Mouse (Mus musculus): ENCODE results near the gene Pcnp. TPM values are rescaled to one million over a fixed set of nuclear protein-coding genes. Genes with fewer than 3 reads are reported as not detected.
"Not testable (repeated sequence)": the region's sequence is repeated elsewhere in the genome, so short reads cannot be mapped to it uniquely, and the experiment has no call there.

Pcnp gene
- polyA plus RNA-seq, 1 experiment from 2014 or later, result 191 TPM

DNA sequence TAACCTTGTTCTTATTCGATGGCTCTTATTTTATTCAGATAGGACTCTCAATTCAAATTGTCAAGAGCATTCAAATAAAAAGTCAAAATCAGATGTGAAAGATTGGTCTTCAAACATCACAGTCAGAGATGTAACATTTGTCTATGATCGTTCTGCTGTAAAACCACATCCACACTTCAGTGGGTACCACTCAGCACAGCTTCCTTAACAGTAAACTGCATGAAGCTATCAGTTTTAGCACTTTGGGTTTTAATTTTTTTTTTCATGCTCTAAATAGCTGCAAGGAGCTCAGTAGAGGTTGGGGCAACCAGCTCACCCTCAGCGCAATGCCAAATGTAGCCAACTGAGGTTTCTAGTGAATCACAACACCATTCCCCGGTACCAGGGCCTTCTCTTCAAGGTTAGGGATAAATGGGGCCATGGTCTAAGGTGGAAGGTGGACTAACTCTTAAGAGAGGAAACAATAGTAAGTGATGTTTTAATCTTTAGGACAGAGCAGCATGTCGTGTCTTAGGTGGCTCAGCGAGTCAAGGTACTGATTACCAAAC lies 39.1 kb upstream of the Pcnp start:
- Histone ChIP-seq H3K4me1 (ENCODE audit: control insufficient read depth, insufficient read depth, low read depth, low read length) (no peaks in the 10 kb centered on the region), H3K9me3 (ENCODE audit: control insufficient read depth, low read length) (no peaks in the 10 kb centered on the region), H3K4me2 (ENCODE audit: low read length) (no peak overlapping the region), H3K27ac (ENCODE audit: low read depth, low read length) (no peak overlapping the region), H3K36me3 (ENCODE audit: control insufficient read depth, insufficient read depth, low read length) (no peaks in the 10 kb centered on the region), H3K4me3 (ENCODE audit: low read length) (no peak overlapping the region), H3K9ac (ENCODE audit: low read depth, low read length) (no peak overlapping the region), H3K27me3 (replicated peaks; ENCODE audit: control insufficient read depth, insufficient read depth, low read length) (0 out of 2 replicates have a peak, but pooled peaks cover 2% of the 10 kb centered on the region)
- no peak for ATAC-seq
- whole genome bisulfite sequencing, result 95% methylated on average over 6 of the region's 6 CpGs

DNA sequence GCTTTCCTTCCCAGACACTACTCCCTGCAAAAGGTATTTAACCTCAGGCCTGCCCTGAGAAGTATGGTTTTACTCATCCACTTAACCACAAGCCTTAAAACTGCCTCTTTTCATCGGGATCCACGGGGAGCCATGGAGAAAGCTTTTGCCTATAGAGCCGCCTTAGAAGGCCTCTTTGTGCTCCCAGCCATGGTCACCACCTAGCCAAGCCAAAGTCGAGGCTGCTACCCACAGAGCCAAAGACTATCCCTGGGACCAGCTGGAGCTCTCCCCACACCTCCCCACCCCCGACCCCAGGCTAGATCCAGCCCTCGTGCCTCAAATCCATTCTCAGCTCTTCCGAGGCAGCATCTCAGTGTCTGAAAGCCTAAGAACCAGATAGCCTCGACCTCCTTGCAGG lies 36.6 kb upstream of the Pcnp start:
- Histone ChIP-seq H3K4me2 (ENCODE audit: low read length) (no peak overlapping the region), H3K27me3 (replicated peaks; ENCODE audit: control insufficient read depth, insufficient read depth, low read length) (0 out of 2 replicates have a peak, but pooled peaks cover 2% of the 10 kb centered on the region), H3K4me3 (ENCODE audit: low read length) (no peak overlapping the region), H3K9me3 (ENCODE audit: control insufficient read depth, low read length) (no peaks in the 10 kb centered on the region), H3K4me1 (ENCODE audit: control insufficient read depth, insufficient read depth, low read depth, low read length) (no peaks in the 10 kb centered on the region), H3K36me3 (ENCODE audit: control insufficient read depth, insufficient read depth, low read length) (no peaks in the 10 kb centered on the region), H3K9ac (ENCODE audit: low read depth, low read length) (no peak overlapping the region), H3K27ac (ENCODE audit: low read depth, low read length) (no peak overlapping the region)
- ATAC-seq, result no peak
- WGBS, result 44% methylated on average over 8 of the region's 8 CpGs

DNA sequence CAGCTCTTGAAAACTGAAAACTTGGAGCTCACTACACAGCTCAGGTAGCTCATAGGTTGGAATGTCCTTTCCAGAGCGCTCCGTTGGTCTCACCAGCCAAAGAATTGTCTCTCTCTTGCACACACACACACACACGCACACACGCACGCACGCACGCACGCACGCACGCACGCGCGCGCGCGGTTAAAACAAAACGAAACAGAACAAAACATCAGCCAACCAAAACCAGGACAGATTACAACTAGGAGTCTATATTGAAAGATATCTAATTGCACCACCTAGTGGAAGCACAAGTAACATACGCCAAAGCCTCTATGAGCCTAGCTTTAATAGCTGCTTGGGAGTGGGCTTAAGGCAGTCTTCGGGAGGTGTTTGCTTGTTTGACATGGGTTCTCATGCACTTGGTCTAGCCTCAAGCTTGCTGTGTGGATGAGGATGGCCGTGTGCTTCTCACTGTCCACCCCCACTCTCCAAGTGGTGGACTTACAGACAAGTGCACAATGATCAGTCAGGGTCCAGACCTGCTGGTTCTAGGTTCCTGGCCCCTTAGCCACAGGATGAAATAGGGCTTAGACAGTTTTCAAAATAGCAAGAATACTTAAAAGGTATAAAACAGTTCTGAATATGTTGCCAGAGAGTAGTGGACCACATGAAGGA lies 34.9 kb upstream of the Pcnp start:
- H3K4me2 ChIP-seq (ENCODE audit: low read length), result peak overlapping the region; percentile 83
- no peaks in the 10 kb centered on the region for H3K36me3 ChIP-seq (ENCODE audit: control insufficient read depth, insufficient read depth, low read length)
- peak overlapping the region; percentile 41 for H3K4me3 ChIP-seq (ENCODE audit: low read length)
- no peaks in the 10 kb centered on the region for H3K4me1 ChIP-seq (ENCODE audit: control insufficient read depth, insufficient read depth, low read depth, low read length)
- peak overlapping the region; percentile 54; the same call in 1 of the 2 replicates for H3K27ac ChIP-seq (ENCODE audit: low read depth, low read length)
- H3K9me3 ChIP-seq (ENCODE audit: control insufficient read depth, low read length), result no peaks in the 10 kb centered on the region
- 4% methylated on average over 20 of the region's 20 CpGs for WGBS
- ATAC-seq, result peak; percentile 94
- peak overlapping the region; percentile 44; the same call in 1 of the 2 replicates for H3K9ac ChIP-seq (ENCODE audit: low read depth, low read length)
- 0 out of 2 replicates have a peak, but pooled peaks cover 2% of the 10 kb centered on the region for H3K27me3 ChIP-seq (replicated peaks; ENCODE audit: control insufficient read depth, insufficient read depth, low read length)

GRCm38 (mm10) chr16:56062981-56063380 lies 33.4 kb upstream of the Pcnp start:
- no peak overlapping the region for H3K9ac ChIP-seq (ENCODE audit: low read depth, low read length)
- no peaks in the 10 kb centered on the region for H3K4me1 ChIP-seq (ENCODE audit: control insufficient read depth, insufficient read depth, low read depth, low read length)
- 0 out of 2 replicates have a peak, but pooled peaks cover 2% of the 10 kb centered on the region for H3K27me3 ChIP-seq (replicated peaks; ENCODE audit: control insufficient read depth, insufficient read depth, low read length)
- no peak overlapping the region for H3K27ac ChIP-seq (ENCODE audit: low read depth, low read length)
- no peaks in the 10 kb centered on the region for H3K36me3 ChIP-seq (ENCODE audit: control insufficient read depth, insufficient read depth, low read length)
- no peak overlapping the region for H3K4me3 ChIP-seq (ENCODE audit: low read length)
- no peak overlapping the region for H3K4me2 ChIP-seq (ENCODE audit: low read length)
- no peak for ATAC-seq
- WGBS, result 56% methylated on average over 11 of the region's 11 CpGs
- H3K9me3 ChIP-seq (ENCODE audit: control insufficient read depth, low read length), result no peaks in the 10 kb centered on the region

- 80% methylated on average over 7 of the region's 7 CpGs for WGBS
- Histone ChIP-seq H3K9ac (ENCODE audit: low read depth, low read length) (no peak overlapping the region; the same call in 1 of the 2 replicates), H3K27me3 (replicated peaks; ENCODE audit: control insufficient read depth, insufficient read depth, low read length) (0 out of 2 replicates have a peak, but pooled peaks cover 2% of the 10 kb centered on the region)
Measured at GRCm38 (mm10) chr16:56061995-56062594, 32.6 kb upstream of the Pcnp start.

GRCm38 (mm10) chr16:56058151-56058550 lies 28.6 kb upstream of the Pcnp start:
- ATAC-seq, result no peak

More at GRCm38 (mm10) chr16:56061995-56062594, 32.6 kb upstream of the Pcnp start:
- no peaks in the 10 kb centered on the region for H3K4me1 ChIP-seq (ENCODE audit: control insufficient read depth, insufficient read depth, low read depth, low read length)
- H3K27ac ChIP-seq (ENCODE audit: low read depth, low read length), result no peak overlapping the region
- no peak overlapping the region for H3K4me3 ChIP-seq (ENCODE audit: low read length)
- no peak for ATAC-seq
- no peak overlapping the region for H3K4me2 ChIP-seq (ENCODE audit: low read length)
- no peaks in the 10 kb centered on the region for H3K36me3 ChIP-seq (ENCODE audit: control insufficient read depth, insufficient read depth, low read length)
- H3K9me3 ChIP-seq (ENCODE audit: control insufficient read depth, low read length), result no peaks in the 10 kb centered on the region

GRCm38 (mm10) chr16:56056944-56057590 lies 27.5 kb upstream of the Pcnp start:
- H3K9me3 ChIP-seq (ENCODE audit: control insufficient read depth, low read length), result no peaks in the 10 kb centered on the region
- H3K27ac ChIP-seq (ENCODE audit: low read depth, low read length), result no peak overlapping the region
- H3K4me2 ChIP-seq (ENCODE audit: low read length), result no peak overlapping the region
- no peaks in the 10 kb centered on the region for H3K36me3 ChIP-seq (ENCODE audit: control insufficient read depth, insufficient read depth, low read length)
- 21% methylated on average over 7 of the region's 7 CpGs for WGBS
- peak; percentile 69 for ATAC-seq
- no peak overlapping the region for H3K4me3 ChIP-seq (ENCODE audit: low read length)
- no peaks in the 10 kb centered on the region for H3K27me3 ChIP-seq (replicated peaks; ENCODE audit: control insufficient read depth, insufficient read depth, low read length)
- H3K4me1 ChIP-seq (ENCODE audit: control insufficient read depth, insufficient read depth, low read depth, low read length), result no peaks in the 10 kb centered on the region
- no peak overlapping the region for H3K9ac ChIP-seq (ENCODE audit: low read depth, low read length)

More at GRCm38 (mm10) chr16:56058151-56058550, 28.6 kb upstream of the Pcnp start:
- H3K9me3 ChIP-seq (ENCODE audit: control insufficient read depth, low read length), result no peaks in the 10 kb centered on the region
- H3K36me3 ChIP-seq (ENCODE audit: control insufficient read depth, insufficient read depth, low read length), result no peaks in the 10 kb centered on the region
- no peak overlapping the region for H3K27ac ChIP-seq (ENCODE audit: low read depth, low read length)
- no peak overlapping the region for H3K9ac ChIP-seq (ENCODE audit: low read depth, low read length)
- H3K4me3 ChIP-seq (ENCODE audit: low read length), result no peak overlapping the region
- H3K4me1 ChIP-seq (ENCODE audit: control insufficient read depth, insufficient read depth, low read depth, low read length), result no peaks in the 10 kb centered on the region
- no peak overlapping the region for H3K4me2 ChIP-seq (ENCODE audit: low read length)
- no peaks in the 10 kb centered on the region for H3K27me3 ChIP-seq (replicated peaks; ENCODE audit: control insufficient read depth, insufficient read depth, low read length)
- 70% methylated on average over 10 of the region's 10 CpGs for WGBS

GRCm38 (mm10) chr16:56055911-56056310 lies 26.4 kb upstream of the Pcnp start:
- no peaks in the 10 kb centered on the region for H3K4me1 ChIP-seq (ENCODE audit: control insufficient read depth, insufficient read depth, low read depth, low read length)
- H3K4me3 ChIP-seq (ENCODE audit: low read length), result no peak overlapping the region
- H3K27ac ChIP-seq (ENCODE audit: low read depth, low read length), result no peak overlapping the region
- no peaks in the 10 kb centered on the region for H3K9me3 ChIP-seq (ENCODE audit: control insufficient read depth, low read length)
- 89% methylated on average over 3 of the region's 3 CpGs for WGBS
- H3K27me3 ChIP-seq (replicated peaks; ENCODE audit: control insufficient read depth, insufficient read depth, low read length), result no peaks in the 10 kb centered on the region
- no peak overlapping the region for H3K4me2 ChIP-seq (ENCODE audit: low read length)
- H3K9ac ChIP-seq (ENCODE audit: low read depth, low read length), result no peak overlapping the region
- no peak for ATAC-seq
- no peaks in the 10 kb centered on the region for H3K36me3 ChIP-seq (ENCODE audit: control insufficient read depth, insufficient read depth, low read length)

GRCm38 (mm10) chr16:56048038-56048437 lies 18.5 kb upstream of the Pcnp start, which contains the start of gene Senp7:
Gene Senp7, plus strand, starts transcription at chr16:56048338.
- not testable (repeated sequence) for H3K27ac ChIP-seq (ENCODE audit: low read depth, low read length); H3K36me3 ChIP-seq (ENCODE audit: control insufficient read depth, insufficient read depth, low read length); H3K4me3 ChIP-seq (ENCODE audit: low read length); H3K27me3 ChIP-seq (replicated peaks; ENCODE audit: control insufficient read depth, insufficient read depth, low read length); H3K4me1 ChIP-seq (ENCODE audit: control insufficient read depth, insufficient read depth, low read depth, low read length); H3K4me2 ChIP-seq (ENCODE audit: low read length); H3K9ac ChIP-seq (ENCODE audit: low read depth, low read length); H3K9me3 ChIP-seq (ENCODE audit: control insufficient read depth, low read length); ATAC-seq
- no CpG with 5 or more reads among the region's 4 CpGs for WGBS

Measured in hindbrain, embryonic 16.5 days (tissue).